Mouse (Mus musculus) MEL (cell line): ENCODE data around the gene Gm21969.

ENCODE experiments used
- TAL1 ChIP-seq: IDR thresholded peaks from 2 replicates; pipeline ENCODE4 v1.6.1; 2012; ENCODE audit warnings: mild to moderate bottlenecking, inconsistent platforms, low read length, moderate library complexity, mixed read lengths
- USF1 ChIP-seq: IDR thresholded peaks from 2 replicates; pipeline ENCODE4 v1.6.1; 2014; ENCODE audit warnings: low read depth, mild to moderate bottlenecking, inconsistent platforms, low read length, improper control_type of control experiment, moderate library complexity

GRCm38 (mm10) chr4:139570756-139571155, 32.2 kb upstream of the Gm21969 start:
- TF ChIP-seq TAL1 (no peak), USF1 (no peak)
